ENCODE assay signal across 10 mouse cellular contexts in the genomic region with DNA sequence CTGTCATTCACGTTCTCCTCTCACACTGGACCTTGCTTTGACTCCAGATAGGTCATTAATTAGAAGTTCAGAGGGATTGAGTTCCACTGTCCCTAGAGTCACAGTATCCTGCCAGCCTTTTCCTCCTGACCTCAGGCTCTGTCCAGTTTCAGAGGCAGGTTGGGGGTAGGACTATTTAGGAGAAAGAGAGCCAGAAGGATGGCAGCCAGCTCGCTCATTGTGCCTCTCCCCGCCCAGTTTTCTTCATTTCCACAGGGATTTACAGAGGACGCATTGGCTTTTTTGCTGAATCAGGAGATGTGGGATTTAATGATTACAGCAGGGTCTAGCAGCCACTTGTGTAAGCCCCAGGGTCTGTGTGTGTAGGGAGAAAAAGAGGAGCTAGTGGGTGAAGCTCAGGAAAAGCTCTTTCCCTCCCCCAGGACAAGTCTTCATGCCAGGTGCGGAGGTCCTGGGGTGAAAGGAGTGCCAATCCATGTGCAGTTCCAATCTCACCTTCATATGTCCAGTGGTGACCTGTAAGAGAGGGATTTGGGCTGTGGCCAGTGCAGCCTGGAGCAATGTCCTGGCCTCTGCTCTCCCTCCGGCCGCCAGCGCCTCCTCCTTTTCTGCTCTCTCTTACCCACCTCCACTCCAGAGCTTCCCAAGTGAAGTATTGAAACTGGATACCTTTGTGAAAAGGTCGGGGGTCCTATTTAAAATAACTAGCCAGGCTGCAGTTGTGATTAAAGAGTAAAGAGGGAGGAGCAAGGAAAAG. TPM values are rescaled to one million over a fixed set of nuclear protein-coding genes. Genes with fewer than 3 reads are reported as not detected.
DNase-seq lines count a peak whose midpoint lies in the region; ATAC-seq and TF ChIP-seq lines count a peak whose summit lies in the region.
"Had no signal": no experiment of that assay in that cellular context is flagged by ENCODE, and none has a peak within 500 bp of the region (broad histone marks: within the 10 kb centered on the region; RNA-seq: fewer than 3 reads in every experiment).

No protein-coding gene starts in this region.

- TF ChIP-seq POLR2A in cortical plate, adult 2 months (IDR thresholded peaks at IDR 0.05; ENCODE audit: extremely low read depth, insufficient read depth, low read length) = no peak

- H3K4me1 ChIP-seq in forebrain, embryonic 12.5 days = peaks cover 42% of the 10 kb centered on the region
- peaks cover 29% of the 10 kb centered on the region for H3K4me1 ChIP-seq in forebrain, embryonic 16.5 days (replicated peaks; ENCODE audit: control insufficient read depth, insufficient read depth, low read length)
- H3K4me1 ChIP-seq in cortical plate, adult 2 months (ENCODE audit: control insufficient read depth, insufficient read depth, low read length) = no peaks in the 10 kb centered on the region
- H3K4me1 ChIP-seq in heart, embryonic 15.5 days (replicated peaks) = peaks cover 38% of the 10 kb centered on the region

- H3K4me3 ChIP-seq in forebrain, embryonic 12.5 days (replicated peaks) = no peak overlapping the region
- no peak overlapping the region for H3K4me3 ChIP-seq in forebrain, embryonic 16.5 days (replicated peaks; ENCODE audit: low read length)
- no peak overlapping the region for H3K4me3 ChIP-seq in cortical plate, adult 2 months (ENCODE audit: insufficient read depth, low read length)
- peak overlapping the region; percentile 47; the same call in 1 of the 2 replicates for H3K4me3 ChIP-seq in heart, embryonic 15.5 days
- H3K4me3 ChIP-seq: embryonic facial prominence, embryonic 15.5 days had no signal

- no peak overlapping the region for H3K27ac ChIP-seq in forebrain, embryonic 12.5 days
- H3K27ac ChIP-seq in forebrain, embryonic 16.5 days (ENCODE audit: low read length) = no peak overlapping the region
- H3K27ac ChIP-seq in cortical plate, adult 2 months (ENCODE audit: insufficient read depth, low read length) = 0 out of 2 replicates have a peak overlapping the region, but pooled peaks have one; percentile 3
- peak overlapping the region; percentile 87 for H3K27ac ChIP-seq in heart, embryonic 15.5 days
- H3K27ac ChIP-seq: embryonic facial prominence, embryonic 15.5 days had no signal

- WGBS in forebrain, embryonic 12.5 days = 75% methylated on average over 9 of the region's 9 CpGs
- 66% methylated on average over 9 of the region's 9 CpGs for WGBS in forebrain, embryonic 16.5 days
- WGBS in heart, embryonic 15.5 days = 58% methylated on average over 9 of the region's 9 CpGs

- no peak for ATAC-seq in forebrain, embryonic 12.5 days (ENCODE audit: low FRiP score)
- ATAC-seq in forebrain, embryonic 16.5 days = no peak
- ATAC-seq in heart, embryonic 15.5 days (replicated peaks; ENCODE audit: insufficient number of reproducible peaks, insufficient read depth, low FRiP score, low read depth) = no peak

- no peak overlapping the region for H3K9ac ChIP-seq in forebrain, embryonic 12.5 days
- no peak overlapping the region for H3K9ac ChIP-seq in forebrain, embryonic 16.5 days (replicated peaks; ENCODE audit: low read depth, low read length)
- H3K9ac ChIP-seq in heart, embryonic 15.5 days = peak overlapping the region; percentile 33; the same call in 1 of the 2 replicates
- H3K9ac ChIP-seq: embryonic facial prominence, embryonic 15.5 days had no signal

- peak overlapping the region; percentile 77 for H3K4me2 ChIP-seq in forebrain, embryonic 12.5 days
- H3K4me2 ChIP-seq in forebrain, embryonic 16.5 days (ENCODE audit: low read length) = no peak overlapping the region
- H3K4me2 ChIP-seq in heart, embryonic 15.5 days = peak overlapping the region; percentile 77
- H3K4me2 ChIP-seq: embryonic facial prominence, embryonic 15.5 days had no signal

- H3K27me3 ChIP-seq in forebrain, embryonic 12.5 days = 0 out of 2 replicates have a peak, but pooled peaks cover 6% of the 10 kb centered on the region
- no peaks in the 10 kb centered on the region for H3K27me3 ChIP-seq in forebrain, embryonic 16.5 days (replicated peaks; ENCODE audit: control insufficient read depth, insufficient read depth, low read length)
- no peaks in the 10 kb centered on the region for H3K27me3 ChIP-seq in heart, embryonic 15.5 days

- no peaks in the 10 kb centered on the region for H3K9me3 ChIP-seq in forebrain, embryonic 12.5 days
- H3K9me3 ChIP-seq in forebrain, embryonic 16.5 days (ENCODE audit: control insufficient read depth, low read length) = no peaks in the 10 kb centered on the region
- no peaks in the 10 kb centered on the region for H3K9me3 ChIP-seq in heart, embryonic 15.5 days (replicated peaks)
- H3K9me3 ChIP-seq: embryonic facial prominence, embryonic 15.5 days had no signal

- no peak for TF ChIP-seq CTCF in cortical plate, adult 2 months (IDR thresholded peaks at IDR 0.05; ENCODE audit: extremely low read depth, insufficient read depth, low read length)

- peak; percentile 69 to 86 for DNase-seq in kidney, postnatal 25 days
- DNase-seq in thymus, adult 18-20 months = no peak
- DNase-seq in frontal cortex, postnatal 10 days (ENCODE audit: low spot score in 2 of 2) = no peak
- DNase-seq in spleen, adult 12 weeks (ENCODE audit: low spot score) = no peak
- DNase-seq: left cerebral cortex, postnatal 4 days had no signal

- peaks cover 8% of the 10 kb centered on the region for H3K36me3 ChIP-seq in forebrain, embryonic 12.5 days (replicated peaks)
- H3K36me3 ChIP-seq in forebrain, embryonic 16.5 days (ENCODE audit: control insufficient read depth, insufficient read depth) = no peaks in the 10 kb centered on the region
- H3K36me3 ChIP-seq in heart, embryonic 15.5 days = peaks cover 7% of the 10 kb centered on the region; the same call in 1 of the 2 replicates

RNA-seq across cellular contexts. Expression of a gene that starts 2.7 kb away (rescaled TPM):
- 26.3 and 32.1 TPM in 2 replicates for polyA plus RNA-seq in forebrain, embryonic 12.5 days (2016; fragmentation: Nextera tagmentation; extraction: Ambion mirVana)
- 9.4 and 10.2 TPM in 2 replicates for polyA plus RNA-seq in forebrain, embryonic 16.5 days (2015; fragmentation: Nextera tagmentation; extraction: Ambion mirVana)
- 19.9 and 22.3 TPM in 2 replicates for polyA plus RNA-seq in cortical plate, adult 2 months (2012; rRNA removed)
- 46.9 and 55.7 TPM in 2 replicates for polyA plus RNA-seq in heart, embryonic 15.5 days (2015; fragmentation: Nextera tagmentation; extraction: Ambion mirVana)

RNA-seq across cellular contexts. Expression of a gene that starts 8.0 kb away (rescaled TPM):
- 32.2 and 37.5 TPM in 2 replicates for polyA plus RNA-seq in forebrain, embryonic 12.5 days (2016; fragmentation: Nextera tagmentation; extraction: Ambion mirVana)
- 35.6 and 35.9 TPM in 2 replicates for polyA plus RNA-seq in forebrain, embryonic 16.5 days (2015; fragmentation: Nextera tagmentation; extraction: Ambion mirVana)
- polyA plus RNA-seq in cortical plate, adult 2 months (2012; rRNA removed) = 68.6 and 71.6 TPM in 2 replicates
- 33.3 and 35.8 TPM in 2 replicates for polyA plus RNA-seq in heart, embryonic 15.5 days (2015; fragmentation: Nextera tagmentation; extraction: Ambion mirVana)

RNA-seq across cellular contexts. Expression of a gene that starts 10.0 kb away (rescaled TPM):
- polyA plus RNA-seq in forebrain, embryonic 12.5 days (2016; fragmentation: Nextera tagmentation; extraction: Ambion mirVana) = 8.4 and 10.1 TPM in 2 replicates
- 13.8 and 14.4 TPM in 2 replicates for polyA plus RNA-seq in forebrain, embryonic 16.5 days (2015; fragmentation: Nextera tagmentation; extraction: Ambion mirVana)
- polyA plus RNA-seq in cortical plate, adult 2 months (2012; rRNA removed) = 14.2 and 15.6 TPM in 2 replicates
- 38.4 and 43.5 TPM in 2 replicates for polyA plus RNA-seq in heart, embryonic 15.5 days (2015; fragmentation: Nextera tagmentation; extraction: Ambion mirVana)

RNA-seq across cellular contexts. Expression of a gene that starts 19.7 kb away (rescaled TPM):
- polyA plus RNA-seq in forebrain, embryonic 12.5 days (2016; fragmentation: Nextera tagmentation; extraction: Ambion mirVana) = 4.1 and 4.9 TPM in 2 replicates
- 4.1 and 5.7 TPM in 2 replicates for polyA plus RNA-seq in forebrain, embryonic 16.5 days (2015; fragmentation: Nextera tagmentation; extraction: Ambion mirVana)
- 54.7 and 63.6 TPM in 2 replicates for polyA plus RNA-seq in cortical plate, adult 2 months (2012; rRNA removed)
- polyA plus RNA-seq in heart, embryonic 15.5 days (2015; fragmentation: Nextera tagmentation; extraction: Ambion mirVana) = 3.6 and 4.7 TPM in 2 replicates

RNA-seq across cellular contexts. Expression of a gene that starts 27.3 kb away (rescaled TPM):
- polyA plus RNA-seq in forebrain, embryonic 12.5 days (2016; fragmentation: Nextera tagmentation; extraction: Ambion mirVana) = 405 and 446 TPM in 2 replicates
- polyA plus RNA-seq in forebrain, embryonic 16.5 days (2015; fragmentation: Nextera tagmentation; extraction: Ambion mirVana) = 185 and 205 TPM in 2 replicates
- polyA plus RNA-seq in cortical plate, adult 2 months (2012; rRNA removed) = 69.8 and 85.5 TPM in 2 replicates
- polyA plus RNA-seq in heart, embryonic 15.5 days (2015; fragmentation: Nextera tagmentation; extraction: Ambion mirVana) = 183 and 187 TPM in 2 replicates

Comparison
In these comparisons a context has a peak if more than half of its experiments do, and no peak if none do; other contexts are left out.
1. H3K27ac ChIP-seq: peak in cortical plate, adult 2 months (single experiment) and heart, embryonic 15.5 days (single experiment); none in forebrain, embryonic 12.5 days (single experiment) and forebrain, embryonic 16.5 days (single experiment).
2. DNase-seq: peak in kidney, postnatal 25 days (2 of 2); none in thymus, adult 18-20 months (0 of 2), frontal cortex, postnatal 10 days (0 of 2) and spleen, adult 12 weeks (single experiment).